Mouse (Mus musculus): Measurements from ENCODE around the gene Mocs2.

Gene Mocs2

DNA sequence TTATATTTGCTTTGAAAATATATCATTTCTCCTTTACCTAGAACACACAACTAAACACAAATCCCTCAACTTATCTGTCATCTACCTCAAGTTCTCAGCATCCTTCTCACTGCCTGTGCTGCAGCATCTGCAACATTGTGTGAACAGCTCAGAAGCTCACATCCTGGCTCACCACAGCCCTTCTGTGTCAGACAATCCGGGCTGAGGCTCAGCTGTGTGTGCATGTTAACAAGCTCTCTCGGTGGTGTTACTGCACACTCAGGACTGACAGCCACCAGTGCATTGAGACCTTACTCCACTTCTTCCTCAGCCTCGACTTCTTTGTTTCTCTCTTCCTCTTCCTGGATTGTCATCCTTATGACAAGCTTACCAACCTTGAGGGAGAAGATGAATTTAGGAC is 30.9 kb downstream of the Mocs2 start:
- POLR2A ChIA-PET: no interaction called here
- CTCF ChIA-PET: interaction anchor here in 1 of 4 experiments (0.5 kb wide), 1 partner anchor 87 kb away, joined by 3 read pairs; no protein-coding TSS in a partner anchor

DNA sequence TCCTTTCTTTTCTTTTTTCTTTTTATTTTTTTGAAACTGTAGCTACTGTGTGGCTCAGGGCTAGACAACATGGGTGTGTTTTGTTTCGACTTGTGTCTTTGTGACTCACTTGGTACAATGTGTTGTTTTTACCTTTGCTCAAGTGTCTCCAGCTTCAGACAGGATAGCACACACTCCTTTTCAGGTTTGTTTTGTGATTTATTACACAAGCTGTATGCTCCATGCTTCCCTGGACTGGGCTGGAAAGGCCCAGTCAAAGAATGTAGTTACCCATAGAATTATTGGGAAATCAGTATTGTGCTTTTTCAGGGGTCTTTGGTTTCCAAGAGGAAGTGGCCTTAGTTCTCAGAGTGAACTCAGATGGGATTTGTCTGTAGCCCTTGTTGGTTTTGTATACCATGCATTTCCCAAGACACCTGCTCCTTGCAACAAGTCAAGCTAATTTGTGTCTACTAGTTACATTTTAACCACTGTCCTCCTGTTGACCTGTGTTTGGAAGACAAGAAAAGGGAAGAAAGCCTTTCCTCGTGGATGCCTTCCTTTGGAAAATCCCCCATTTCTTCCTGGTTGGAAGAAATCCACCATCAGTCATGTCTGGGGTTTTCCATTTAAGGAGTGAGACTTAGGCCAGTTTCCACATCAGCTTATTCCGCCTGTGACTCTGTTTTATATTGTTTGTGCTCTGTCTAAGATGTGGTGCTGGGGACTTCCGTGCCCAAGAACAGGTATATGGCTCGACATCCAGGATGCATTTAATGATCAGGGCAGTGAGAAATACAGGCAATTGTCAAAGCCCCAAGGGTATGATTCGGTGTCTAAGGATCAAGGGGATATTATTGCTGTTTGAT is 34.5 kb downstream of the Mocs2 start:
- ChIA-PET CTCF (no interaction called here), POLR2A (no interaction called here)

DNA sequence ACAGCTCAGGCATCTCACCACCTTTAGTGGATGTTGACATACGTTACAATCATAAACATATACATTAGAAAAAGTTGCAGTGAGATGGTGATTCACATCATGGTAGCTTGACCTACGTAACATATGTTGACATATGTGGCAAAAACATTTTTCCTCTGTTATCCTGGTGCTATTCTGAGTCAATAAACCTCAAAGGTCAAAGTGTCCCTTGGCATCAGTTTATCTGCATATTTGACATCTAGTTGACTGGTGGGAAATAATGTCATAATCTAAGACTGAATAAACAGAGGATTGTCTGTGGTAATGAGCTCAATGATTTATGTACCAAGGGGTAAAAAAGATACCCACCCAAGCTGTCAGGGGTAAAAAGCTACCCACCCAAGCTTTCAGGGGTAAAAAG is 35.1 kb downstream of the Mocs2 start:
- POLR2A ChIA-PET: no interaction called here
- CTCF ChIA-PET: no interaction called here

DNA sequence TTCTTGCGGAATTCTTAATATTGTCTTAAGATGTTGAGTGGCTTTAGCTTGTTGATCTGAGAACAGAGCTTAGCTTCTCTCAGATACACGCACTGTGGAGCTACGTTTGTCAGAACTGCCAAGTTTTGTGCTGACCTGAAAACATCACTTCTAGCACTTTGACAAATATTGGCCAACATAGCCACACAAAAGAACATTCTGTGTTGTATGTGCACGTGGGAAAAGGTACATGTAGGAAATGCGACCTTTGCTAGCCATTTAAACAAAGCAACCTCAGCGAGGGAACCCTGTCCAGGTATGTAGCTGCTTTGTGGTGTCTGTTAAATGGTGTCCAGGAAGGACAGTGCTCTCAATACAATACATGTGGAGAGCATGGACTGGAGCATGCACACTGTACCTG is 36.0 kb downstream of the Mocs2 start:
- CTCF ChIA-PET: no interaction called here
- POLR2A ChIA-PET: no interaction called here

DNA sequence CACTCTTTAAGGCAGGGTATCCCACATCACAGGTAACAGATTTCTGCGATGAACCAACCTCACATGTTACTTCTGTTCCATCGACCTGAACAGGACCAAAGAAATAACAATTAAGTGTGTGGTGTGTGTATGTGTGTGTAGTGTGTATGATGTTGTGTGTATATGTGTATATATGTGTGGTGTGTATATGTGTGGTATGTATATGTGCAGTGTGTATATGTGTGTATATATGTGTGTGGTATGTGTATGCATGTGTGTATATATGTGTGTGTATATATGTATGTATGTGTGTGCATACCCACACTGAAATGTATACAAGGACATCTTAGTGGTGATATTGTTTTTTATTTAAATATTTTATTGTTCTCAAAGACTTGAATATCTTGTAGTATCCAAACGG is 36.4 kb downstream of the Mocs2 start:
- ChIA-PET POLR2A (no interaction called here), CTCF (no interaction called here)

DNA sequence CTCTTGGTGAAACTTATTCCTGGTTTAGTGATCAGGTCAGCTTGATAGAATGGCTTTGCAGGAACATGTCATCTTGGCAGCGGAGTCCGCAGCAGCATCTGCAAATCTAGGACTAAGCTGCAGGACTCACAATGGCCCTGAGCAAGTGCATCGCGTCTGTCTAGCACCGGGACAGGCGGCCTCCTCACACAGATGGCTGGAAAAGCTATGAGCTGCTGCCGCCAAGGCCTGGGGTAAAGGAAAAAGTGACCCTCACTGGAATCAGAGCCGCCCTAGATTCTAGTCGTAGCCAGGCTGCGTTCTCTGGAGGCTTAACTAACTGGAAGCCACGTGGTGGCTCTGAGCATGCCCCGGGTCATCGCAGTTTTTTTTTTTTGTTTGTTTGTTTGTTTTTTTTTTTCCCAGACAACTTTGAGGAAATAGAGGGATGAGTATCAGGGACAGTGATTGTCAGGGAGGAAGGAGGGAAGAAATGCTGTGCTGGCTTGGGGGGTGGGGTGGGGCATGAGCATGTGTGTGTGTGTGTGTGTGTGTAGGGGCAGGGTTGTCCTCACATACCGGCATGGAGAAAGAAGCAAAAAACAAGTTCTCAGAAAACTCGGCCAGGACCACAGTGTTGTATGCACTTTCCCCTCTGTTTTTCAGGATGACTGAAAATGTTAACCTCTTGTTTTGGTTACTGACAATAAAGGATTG is 37.7 kb downstream of the Mocs2 start:
- ChIA-PET CTCF (no interaction called here), POLR2A (no interaction called here)

DNA sequence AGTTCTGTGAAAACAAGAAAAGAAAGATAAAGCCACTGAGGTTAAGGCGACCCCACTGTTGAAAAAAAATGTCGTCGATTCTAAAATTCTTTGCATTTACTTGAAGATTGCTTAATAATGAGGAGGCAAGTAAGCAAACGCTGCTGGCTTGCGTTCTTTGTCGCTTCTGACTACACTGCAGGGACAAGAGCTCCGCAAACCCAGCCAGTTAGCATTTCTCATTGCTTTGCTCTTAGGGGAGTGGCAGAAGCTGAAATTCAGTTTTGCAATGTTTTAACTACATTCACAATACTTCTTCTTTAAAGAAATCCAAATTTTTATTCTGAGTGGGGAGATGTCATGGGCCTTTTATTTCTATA is 38.2 kb downstream of the Mocs2 start:
- CTCF ChIA-PET: no interaction called here
- POLR2A ChIA-PET: no interaction called here

DNA sequence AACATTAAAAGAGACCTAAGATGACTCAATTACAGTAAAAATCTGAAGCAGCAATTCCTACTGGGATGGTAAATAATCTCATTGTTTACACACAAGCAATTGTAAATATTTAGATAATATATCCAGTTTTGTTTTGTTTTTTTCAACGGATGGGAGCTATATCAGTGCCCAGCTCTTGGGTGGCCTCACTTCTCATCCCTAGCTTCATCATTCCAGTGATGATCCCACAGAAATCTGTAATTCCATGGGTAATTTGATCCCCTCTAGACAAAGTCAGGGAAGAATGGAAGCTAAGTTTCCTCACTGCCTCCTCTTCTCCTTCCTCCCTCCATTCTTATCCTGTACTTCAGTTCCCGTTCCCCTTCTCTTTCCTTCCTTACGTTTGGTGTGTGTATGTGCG is 39.5 kb downstream of the Mocs2 start:
- ChIA-PET CTCF (no interaction called here), POLR2A (no interaction called here)

DNA sequence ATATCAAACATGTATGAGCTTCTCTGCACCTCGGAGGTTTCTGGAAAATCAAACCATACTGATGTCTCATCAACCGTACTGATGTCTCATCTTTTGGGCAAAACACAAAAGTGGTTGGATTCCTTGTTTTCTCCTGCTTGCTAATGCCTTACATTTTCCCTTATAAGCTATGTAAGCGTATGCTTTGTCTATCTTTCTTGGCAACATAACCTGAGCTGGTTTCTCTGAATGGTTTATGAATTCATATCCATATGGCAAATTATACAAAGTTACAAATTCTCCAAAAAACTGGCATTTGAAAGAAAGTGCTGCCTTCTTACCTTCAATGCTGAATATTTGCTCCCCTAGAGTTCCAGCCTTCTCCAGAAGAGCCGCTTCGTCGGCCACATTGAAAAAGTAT is 56.7 kb downstream of the Mocs2 start:
- ChIA-PET CTCF (no interaction called here), POLR2A (no interaction called here)

DNA sequence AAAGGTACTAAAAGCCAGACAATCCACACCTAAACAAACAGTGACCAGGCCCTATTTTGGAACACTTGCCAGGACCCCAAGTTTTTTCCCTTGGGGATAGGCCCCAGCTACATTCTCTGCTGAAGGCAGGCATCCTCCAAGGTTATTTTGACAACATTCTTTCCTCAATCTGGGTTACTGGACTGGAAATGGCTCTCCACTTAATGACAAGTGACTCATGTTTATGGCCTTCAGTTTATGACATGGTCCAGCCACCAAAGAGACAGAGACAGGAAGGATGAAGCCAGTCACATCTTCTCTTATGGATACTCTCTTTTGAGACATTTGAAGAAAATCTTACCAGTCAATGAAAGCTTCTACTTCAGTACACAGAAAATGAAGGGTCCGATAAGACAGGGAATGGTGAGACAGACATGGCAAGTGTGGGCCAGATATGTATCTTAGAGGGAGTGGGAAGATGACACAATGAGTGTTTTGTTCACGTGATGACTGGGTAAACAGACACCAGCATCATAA is 58.0 kb downstream of the Mocs2 start:
- ChIA-PET CTCF (no interaction called here), POLR2A (no interaction called here)

DNA sequence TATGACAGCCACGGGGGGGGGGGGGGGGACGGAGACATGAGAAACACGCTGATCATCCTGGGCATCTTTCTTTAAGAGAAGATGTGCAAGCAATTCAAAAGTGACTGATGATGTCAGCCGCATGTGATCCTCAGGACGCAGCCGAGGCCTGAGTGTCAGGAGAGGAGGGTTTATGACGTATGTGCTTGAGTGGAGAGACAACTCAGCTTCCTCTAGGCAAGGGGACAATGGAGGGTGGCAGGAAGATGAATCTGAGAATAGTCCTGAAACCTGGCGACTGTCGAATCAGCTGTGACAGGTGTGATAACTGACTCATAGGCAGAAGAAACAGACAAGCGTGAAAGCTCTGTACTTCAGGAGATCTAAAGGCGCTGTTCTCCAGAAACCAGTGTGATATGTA is 60.6 kb downstream of the Mocs2 start:
- CTCF ChIA-PET: no interaction called here
- POLR2A ChIA-PET: no interaction called here
